Mouse (Mus musculus) CD4-positive helper T cell, adult 2 months (primary cell): ENCODE results near the gene Prune1.

Experiments used
- DNase-seq: peaks from one replicate; pipeline ENCODE4 v3.0.0-alpha.2; 2012; ENCODE audit warnings: low read depth, missing footprints, low spot score

The Prune1 gene

GRCm38 (mm10) chr3:95239022-95239421 lies 42.9 kb downstream of the Prune1 start:
- DNase-seq = peak; percentile 33

GRCm38 (mm10) chr3:95237541-95238099 lies 44.3 kb downstream of the Prune1 start:
- no peak for DNase-seq

GRCm38 (mm10) chr3:95235386-95236301 lies 46.2 kb downstream of the Prune1 start:
- no peak for DNase-seq

GRCm38 (mm10) chr3:95233303-95233980 lies 48.4 kb downstream of the Prune1 start:
- no peak for DNase-seq

- peak; percentile 26 for DNase-seq
Observed at GRCm38 (mm10) chr3:95232771-95233170, 49.1 kb downstream of the Prune1 start.

GRCm38 (mm10) chr3:95231298-95232221 lies 50.3 kb downstream of the Prune1 start, which contains the start of gene Mllt11:
Mllt11 (minus strand) TSS chr3:95232171.
- peak; percentile 74 for DNase-seq

- peak; percentile 41 for DNase-seq
Observed at GRCm38 (mm10) chr3:95230495-95231297, 51.2 kb downstream of the Prune1 start.

- peak; percentile 38 for DNase-seq
Observed at GRCm38 (mm10) chr3:95229781-95230494, 51.9 kb downstream of the Prune1 start.

GRCm38 (mm10) chr3:95228894-95229780 lies 52.7 kb downstream of the Prune1 start:
- peak; percentile 60 for DNase-seq

- DNase-seq = peak; percentile 91
Observed at GRCm38 (mm10) chr3:95228148-95228893, 53.6 kb downstream of the Prune1 start, which contains the start of gene Cdc42se1. Cdc42se1 (plus strand) TSS chr3:95228732.

- DNase-seq = no peak
Observed at GRCm38 (mm10) chr3:95227214-95227613, 54.7 kb downstream of the Prune1 start.

GRCm38 (mm10) chr3:95224295-95224694 lies 57.6 kb downstream of the Prune1 start:
- DNase-seq = no peak

- DNase-seq = peak; percentile 65
Observed at GRCm38 (mm10) chr3:95223041-95223440, 58.8 kb downstream of the Prune1 start.

- peak; percentile 33 for DNase-seq
Observed at GRCm38 (mm10) chr3:95218466-95219137, 63.3 kb downstream of the Prune1 start.

GRCm38 (mm10) chr3:95217255-95218134 lies 64.4 kb downstream of the Prune1 start, which contains the start of gene Gabpb2:
Gabpb2 (minus strand) TSS chr3:95217916.
- peak; percentile 92 for DNase-seq

GRCm38 (mm10) chr3:95216655-95217254 lies 65.1 kb downstream of the Prune1 start:
- DNase-seq = no peak
